Mouse (Mus musculus): ENCODE measurements around the gene Kcne3. TPM values are rescaled to one million over a fixed set of nuclear protein-coding genes. Genes with fewer than 3 reads are reported as not detected.
A peak's percentile ranks its signal among the peaks of the same experiment; 100 is the strongest.

Kcne3 gene
- polyA plus RNA-seq, 1 experiment from 2014 or later: 0.50 TPM

DNA sequence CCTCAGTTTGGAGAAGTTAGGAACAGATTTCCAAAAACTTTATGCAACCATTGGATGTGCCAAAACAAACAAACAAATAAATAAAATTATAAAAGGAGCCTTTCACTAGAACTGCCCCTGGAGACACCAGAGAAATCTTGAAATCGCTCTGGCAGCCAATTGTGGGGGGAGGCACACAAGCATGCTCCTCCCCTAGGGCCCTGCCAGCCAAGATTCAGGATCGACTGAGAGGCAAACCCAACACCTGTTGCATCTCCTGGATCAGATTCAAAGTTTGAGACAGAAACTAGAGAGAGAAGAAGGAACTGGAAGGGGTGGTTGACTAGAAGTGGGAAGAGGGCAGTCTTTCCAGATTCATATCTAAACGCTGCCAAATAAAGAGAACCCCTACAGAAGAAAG is 27.3 kb downstream of the Kcne3 start:
- no peaks in the 10 kb centered on the region for H3K9me3 ChIP-seq (ENCODE audit: control insufficient read depth, low read length)
- no peak for DNase-seq (ENCODE audit: low spot score)
- no peak for ATAC-seq (ENCODE audit: low FRiP score)
- H3K9ac ChIP-seq: no peak overlapping the region
- H3K27ac ChIP-seq: no peak overlapping the region
- H3K4me3 ChIP-seq (replicated peaks; ENCODE audit: low read length): no peak overlapping the region
- H3K27me3 ChIP-seq (ENCODE audit: control insufficient read depth, insufficient read depth, low read length): no peaks in the 10 kb centered on the region
- H3K4me1 ChIP-seq (replicated peaks; ENCODE audit: control insufficient read depth, insufficient read depth, low read length): no peaks in the 10 kb centered on the region
- H3K36me3 ChIP-seq (replicated peaks; ENCODE audit: control insufficient read depth, insufficient read depth): no peaks in the 10 kb centered on the region
- WGBS: 64% methylated on average over 3 of the region's 3 CpGs
- no peak overlapping the region for H3K4me2 ChIP-seq (replicated peaks)

DNA sequence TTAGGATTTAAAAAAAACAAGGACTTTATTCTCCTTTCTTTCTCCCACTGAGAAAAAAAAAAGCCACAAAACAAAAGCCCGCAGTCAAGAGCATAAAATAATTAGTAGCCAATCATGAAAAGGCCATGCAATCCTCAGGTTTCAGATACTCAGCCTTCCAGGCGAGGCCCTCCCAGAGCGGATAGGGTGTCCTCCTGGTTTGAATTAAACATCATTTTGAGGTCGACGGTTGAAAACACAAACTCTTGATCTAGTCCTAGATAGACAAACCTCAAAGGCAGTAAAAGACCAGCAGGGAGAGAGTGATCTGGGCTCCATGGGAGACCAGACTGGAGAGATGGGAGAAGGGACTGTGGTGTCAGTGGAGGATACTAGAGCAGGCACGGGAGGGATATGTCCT is 28.6 kb downstream of the Kcne3 start:
- Histone ChIP-seq H3K4me2 (replicated peaks) (no peak overlapping the region), H3K9me3 (ENCODE audit: control insufficient read depth, low read length) (no peaks in the 10 kb centered on the region), H3K36me3 (replicated peaks; ENCODE audit: control insufficient read depth, insufficient read depth) (no peaks in the 10 kb centered on the region), H3K9ac (no peak overlapping the region), H3K4me1 (replicated peaks; ENCODE audit: control insufficient read depth, insufficient read depth, low read length) (no peaks in the 10 kb centered on the region), H3K27me3 (ENCODE audit: control insufficient read depth, insufficient read depth, low read length) (no peaks in the 10 kb centered on the region), H3K27ac (no peak overlapping the region), H3K4me3 (replicated peaks; ENCODE audit: low read length) (no peak overlapping the region)
- ATAC-seq (ENCODE audit: low FRiP score): no peak
- WGBS: 90% methylated on average over 6 of the region's 6 CpGs
- DNase-seq (ENCODE audit: low spot score): no peak

DNA sequence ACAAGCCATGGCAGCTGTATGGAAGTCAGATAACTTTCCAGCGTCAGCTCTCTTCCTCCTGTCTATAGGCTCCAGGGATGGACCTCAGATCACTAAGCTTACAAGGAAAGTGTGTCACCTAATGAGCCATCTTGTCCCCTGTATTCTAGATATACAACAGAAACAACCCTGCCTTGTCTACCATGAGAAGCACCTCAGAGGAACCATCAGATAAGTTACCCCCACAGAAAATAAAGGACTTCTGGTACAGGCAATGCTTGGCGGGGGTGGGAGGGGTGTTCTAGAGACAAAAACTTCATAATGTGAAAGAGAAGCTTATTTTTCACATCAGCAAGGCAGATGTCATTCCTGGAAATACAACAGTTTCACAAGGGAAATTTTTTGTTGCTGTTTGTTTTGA is 29.8 kb downstream of the Kcne3 start:
- H3K27me3 ChIP-seq (ENCODE audit: control insufficient read depth, insufficient read depth, low read length): no peaks in the 10 kb centered on the region
- no peak for ATAC-seq (ENCODE audit: low FRiP score)
- H3K4me1 ChIP-seq (replicated peaks; ENCODE audit: control insufficient read depth, insufficient read depth, low read length): no peaks in the 10 kb centered on the region
- H3K4me2 ChIP-seq (replicated peaks): no peak overlapping the region
- H3K36me3 ChIP-seq (replicated peaks; ENCODE audit: control insufficient read depth, insufficient read depth): no peaks in the 10 kb centered on the region
- no peak overlapping the region for H3K4me3 ChIP-seq (replicated peaks; ENCODE audit: low read length)
- 94% methylated on average over 2 of the region's 2 CpGs for WGBS
- no peaks in the 10 kb centered on the region for H3K9me3 ChIP-seq (ENCODE audit: control insufficient read depth, low read length)
- DNase-seq (ENCODE audit: low spot score): no peak
- H3K9ac ChIP-seq: no peak overlapping the region
- H3K27ac ChIP-seq: no peak overlapping the region

DNA sequence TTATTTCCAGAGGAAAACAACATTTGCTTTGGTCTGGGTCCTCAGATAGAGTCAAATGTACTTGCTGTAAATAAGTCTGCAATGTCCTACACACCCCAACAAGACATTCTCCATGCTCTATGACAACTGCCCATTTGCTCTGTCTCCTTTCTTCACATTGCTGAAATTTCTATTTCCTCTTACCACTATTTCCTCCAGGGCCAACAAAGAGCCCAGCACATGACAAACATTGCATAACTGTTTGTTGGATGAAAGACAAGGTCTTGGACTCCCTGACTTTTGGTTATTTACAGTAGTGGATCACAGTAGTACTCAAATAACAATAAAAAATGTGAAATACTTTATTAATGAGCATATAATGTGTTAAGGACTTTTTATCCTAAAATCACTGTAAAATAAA is 31.6 kb downstream of the Kcne3 start:
- Histone ChIP-seq H3K4me1 (replicated peaks; ENCODE audit: control insufficient read depth, insufficient read depth, low read length) (no peaks in the 10 kb centered on the region), H3K9me3 (ENCODE audit: control insufficient read depth, low read length) (no peaks in the 10 kb centered on the region), H3K4me2 (replicated peaks) (no peak overlapping the region), H3K4me3 (replicated peaks; ENCODE audit: low read length) (no peak overlapping the region), H3K27me3 (ENCODE audit: control insufficient read depth, insufficient read depth, low read length) (no peaks in the 10 kb centered on the region), H3K9ac (no peak overlapping the region), H3K27ac (no peak overlapping the region), H3K36me3 (replicated peaks; ENCODE audit: control insufficient read depth, insufficient read depth) (no peaks in the 10 kb centered on the region)
- ATAC-seq (ENCODE audit: low FRiP score): no peak
- no peak for DNase-seq (ENCODE audit: low spot score)

DNA sequence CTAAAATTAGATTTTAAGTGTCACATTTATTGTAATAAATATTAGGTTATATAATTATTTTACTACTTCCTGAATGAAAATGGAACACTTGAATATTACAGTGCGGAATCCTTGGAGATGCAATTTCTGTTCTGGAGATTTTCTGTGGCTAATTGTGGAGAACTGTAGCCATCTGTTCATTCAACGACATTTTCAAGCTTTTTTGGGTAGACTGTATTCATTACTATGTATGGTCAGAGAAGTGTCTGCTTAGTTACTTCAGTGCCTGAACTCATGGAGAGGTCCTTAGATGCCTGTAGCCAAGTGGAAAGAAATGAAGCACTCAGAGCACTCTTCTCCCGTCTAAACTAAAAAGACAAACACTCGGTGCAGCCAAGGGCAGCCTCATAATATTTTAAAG is 38.0 kb downstream of the Kcne3 start:
- DNase-seq (ENCODE audit: low spot score) (no peak), ATAC-seq (ENCODE audit: low FRiP score) (no peak)
- Histone ChIP-seq H3K27me3 (ENCODE audit: control insufficient read depth, insufficient read depth, low read length) (no peaks in the 10 kb centered on the region), H3K36me3 (replicated peaks; ENCODE audit: control insufficient read depth, insufficient read depth) (no peaks in the 10 kb centered on the region), H3K4me2 (replicated peaks) (no peak overlapping the region), H3K4me3 (replicated peaks; ENCODE audit: low read length) (no peak overlapping the region), H3K27ac (no peak overlapping the region), H3K4me1 (replicated peaks; ENCODE audit: control insufficient read depth, insufficient read depth, low read length) (peaks cover 24% of the 10 kb centered on the region), H3K9me3 (ENCODE audit: control insufficient read depth, low read length) (no peaks in the 10 kb centered on the region), H3K9ac (no peak overlapping the region)
- WGBS: 68% methylated on average over 4 of the region's 4 CpGs

DNA sequence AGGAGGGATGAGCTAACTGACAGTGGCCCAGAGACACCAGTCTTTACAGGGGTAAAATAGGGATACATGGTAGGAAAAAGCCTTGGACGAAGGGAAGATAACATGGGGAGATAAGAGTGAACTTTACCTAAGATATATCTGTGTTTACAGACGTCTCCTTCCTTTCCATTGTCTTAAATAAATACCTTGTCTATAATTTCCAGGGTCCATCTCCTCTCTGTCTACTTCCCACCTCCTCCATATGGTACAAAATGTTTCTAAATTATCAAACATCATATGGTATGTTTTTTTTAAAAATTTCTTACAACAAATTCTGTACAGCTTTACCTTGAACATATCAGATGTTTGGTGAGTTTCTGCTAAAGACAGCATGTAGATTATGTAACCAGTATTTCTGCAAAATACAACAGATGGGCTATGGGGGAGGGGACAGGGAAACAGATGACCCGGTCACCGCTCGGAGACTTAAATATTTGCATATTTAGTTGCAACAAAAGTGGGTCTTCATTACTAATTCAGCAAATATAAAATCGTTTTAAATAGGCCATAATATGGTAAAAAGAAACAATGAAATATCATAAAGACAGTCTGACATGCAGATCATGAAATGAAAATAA is 38.9 kb downstream of the Kcne3 start:
- WGBS: 34% methylated on average over 6 of the region's 6 CpGs
- peaks cover 24% of the 10 kb centered on the region for H3K4me1 ChIP-seq (replicated peaks; ENCODE audit: control insufficient read depth, insufficient read depth, low read length)
- H3K4me3 ChIP-seq (replicated peaks; ENCODE audit: low read length): no peak overlapping the region
- no peaks in the 10 kb centered on the region for H3K27me3 ChIP-seq (ENCODE audit: control insufficient read depth, insufficient read depth, low read length)
- no peaks in the 10 kb centered on the region for H3K36me3 ChIP-seq (replicated peaks; ENCODE audit: control insufficient read depth, insufficient read depth)
- H3K4me2 ChIP-seq (replicated peaks): no peak overlapping the region
- DNase-seq (ENCODE audit: low spot score) (no peak), ATAC-seq (ENCODE audit: low FRiP score) (no peak)
- no peak overlapping the region for H3K9ac ChIP-seq
- H3K27ac ChIP-seq: no peak overlapping the region
- H3K9me3 ChIP-seq (ENCODE audit: control insufficient read depth, low read length): no peaks in the 10 kb centered on the region

DNA sequence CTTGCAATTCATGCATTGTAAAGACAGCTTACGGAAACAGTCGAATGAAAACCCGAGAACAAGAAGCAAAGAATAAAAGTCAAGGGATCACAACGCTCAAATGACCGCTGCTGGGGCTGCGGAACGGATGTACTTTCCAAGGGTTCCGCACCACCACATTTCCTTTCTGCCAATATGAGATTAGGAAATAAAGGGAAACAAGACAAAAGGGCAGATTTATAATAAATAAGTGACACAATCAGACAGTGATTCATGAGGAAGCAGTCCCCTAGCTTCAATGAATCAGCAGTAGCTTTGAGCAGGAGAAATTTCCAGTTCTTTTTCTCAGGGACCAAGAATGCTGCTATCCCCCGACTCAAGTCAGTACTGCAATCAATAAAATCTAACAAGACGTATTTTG is 39.7 kb downstream of the Kcne3 start:
- H3K4me1 ChIP-seq (replicated peaks; ENCODE audit: control insufficient read depth, insufficient read depth, low read length): peaks cover 24% of the 10 kb centered on the region
- DNase-seq (ENCODE audit: low spot score) (peak; percentile 48), ATAC-seq (ENCODE audit: low FRiP score) (no peak)
- H3K4me2 ChIP-seq (replicated peaks): peak overlapping the region; percentile 36
- H3K36me3 ChIP-seq (replicated peaks; ENCODE audit: control insufficient read depth, insufficient read depth): no peaks in the 10 kb centered on the region
- H3K27me3 ChIP-seq (ENCODE audit: control insufficient read depth, insufficient read depth, low read length): no peaks in the 10 kb centered on the region
- H3K4me3 ChIP-seq (replicated peaks; ENCODE audit: low read length): no peak overlapping the region
- H3K9ac ChIP-seq: peak overlapping the region; percentile 25; the same call in 1 of the 2 replicates
- no peaks in the 10 kb centered on the region for H3K9me3 ChIP-seq (ENCODE audit: control insufficient read depth, low read length)
- H3K27ac ChIP-seq: peak overlapping the region; percentile 59; the same call in 1 of the 2 replicates
- WGBS: 24% methylated on average over 10 of the region's 10 CpGs

DNA sequence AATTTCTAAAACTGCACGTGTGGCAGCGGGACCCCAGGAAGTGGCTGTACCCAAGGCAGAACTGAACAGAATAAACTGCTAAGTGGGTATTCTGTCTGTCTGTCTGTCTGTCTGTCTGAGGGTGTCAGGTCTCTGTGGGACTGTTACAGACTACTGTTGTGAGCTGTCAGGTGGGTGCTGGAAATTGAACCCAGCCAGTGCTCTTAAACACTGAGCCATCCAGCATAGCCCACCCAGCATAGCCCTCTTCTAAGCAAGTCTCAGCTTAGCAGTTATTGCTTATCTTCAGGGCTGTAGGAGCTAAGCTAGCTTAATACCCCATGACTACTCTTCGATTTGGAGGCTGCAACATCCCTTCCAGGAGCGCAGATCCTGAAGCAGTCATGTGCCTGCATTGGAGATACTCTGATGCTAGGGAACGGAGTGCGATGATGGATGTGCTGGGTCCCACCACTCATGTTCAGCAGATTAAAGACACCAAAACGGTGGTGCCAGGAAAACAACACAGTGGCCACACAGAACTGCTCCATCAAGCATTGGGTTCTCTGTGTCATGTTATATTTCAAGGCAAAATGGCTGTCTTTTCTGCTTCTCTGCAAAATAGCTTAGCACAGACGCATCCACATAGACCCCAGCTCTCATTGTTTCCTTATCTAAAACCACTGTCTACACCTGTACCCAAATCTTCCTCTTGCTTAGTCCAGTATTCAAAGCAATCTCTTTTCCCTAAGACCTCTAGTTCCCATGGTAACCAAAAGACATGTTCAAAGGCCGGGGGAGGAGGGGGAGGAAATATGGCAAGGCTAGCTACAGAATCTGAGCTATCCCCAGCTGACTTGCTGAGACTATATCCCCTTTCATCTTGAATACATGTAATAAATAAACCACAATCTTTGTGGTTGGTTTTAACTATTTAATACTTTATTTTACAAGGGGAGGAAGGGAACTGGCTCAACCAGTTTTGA is 40.6 kb downstream of the Kcne3 start:
- H3K36me3 ChIP-seq (replicated peaks; ENCODE audit: control insufficient read depth, insufficient read depth): no peaks in the 10 kb centered on the region
- H3K27ac ChIP-seq: peak overlapping the region; percentile 59
- 60% methylated on average over 9 of the region's 9 CpGs for WGBS
- no peak overlapping the region for H3K4me2 ChIP-seq (replicated peaks)
- H3K9ac ChIP-seq: no peak overlapping the region
- no peak overlapping the region for H3K4me3 ChIP-seq (replicated peaks; ENCODE audit: low read length)
- no peaks in the 10 kb centered on the region for H3K27me3 ChIP-seq (ENCODE audit: control insufficient read depth, insufficient read depth, low read length)
- ATAC-seq (ENCODE audit: low FRiP score): no peak
- DNase-seq (ENCODE audit: low spot score): peak; percentile 66
- H3K9me3 ChIP-seq (ENCODE audit: control insufficient read depth, low read length): no peaks in the 10 kb centered on the region
- H3K4me1 ChIP-seq (replicated peaks; ENCODE audit: control insufficient read depth, insufficient read depth, low read length): peaks cover 24% of the 10 kb centered on the region

DNA sequence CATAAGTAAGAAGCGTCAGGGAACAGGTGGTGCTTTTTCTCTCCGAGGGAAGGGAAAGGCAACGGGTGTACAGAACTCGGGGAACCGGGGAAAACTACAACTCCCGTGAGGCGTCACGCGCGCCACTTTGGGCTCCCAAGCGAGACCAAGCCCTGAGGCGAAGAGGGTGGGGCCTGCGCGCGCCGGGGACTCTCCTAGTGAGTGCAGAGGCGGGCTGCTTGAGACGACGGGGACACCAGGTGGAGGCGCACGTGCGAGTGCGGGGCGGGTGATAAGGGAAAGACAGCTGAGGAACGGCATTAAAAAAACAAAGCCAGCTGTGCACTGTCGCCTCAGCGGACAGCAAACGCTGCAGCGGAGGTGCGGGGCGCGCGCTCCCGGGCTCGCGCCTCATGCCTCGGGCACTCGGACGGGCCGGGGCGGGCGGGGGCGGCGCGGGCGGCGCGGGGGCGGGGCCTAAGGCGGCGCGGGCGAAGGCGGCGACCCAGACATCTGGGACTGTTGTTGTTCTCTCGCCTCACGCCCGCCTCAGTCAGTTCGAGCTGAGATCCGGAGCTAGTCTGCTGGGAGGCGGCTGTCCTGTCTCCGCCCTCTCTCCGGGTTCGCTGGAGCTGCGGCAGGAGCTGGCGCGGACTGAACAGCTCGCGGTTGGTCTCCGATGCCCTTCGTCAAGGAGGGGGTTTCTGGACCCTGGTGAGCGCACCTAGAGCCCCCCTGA is 51.0 kb downstream of the Kcne3 start, which contains the start of gene Pgm2l1:
Gene Pgm2l1, plus strand, starts transcription at position 237 of the 718 bp plus-strand sequence.
- Histone ChIP-seq H3K4me2 (replicated peaks) (peak within 1 kb of the TSS; percentile 77), H3K36me3 (replicated peaks; ENCODE audit: control insufficient read depth, insufficient read depth) (no peaks in the 10 kb centered on the region), H3K27ac (peak within 1 kb of the TSS; percentile 94), H3K4me3 (replicated peaks; ENCODE audit: low read length) (peak within 1 kb of the TSS; percentile 93), H3K27me3 (ENCODE audit: control insufficient read depth, insufficient read depth, low read length) (no peaks in the 10 kb centered on the region), H3K9ac (peak within 1 kb of the TSS; percentile 95), H3K4me1 (replicated peaks; ENCODE audit: control insufficient read depth, insufficient read depth, low read length) (peaks cover 19% of the 10 kb centered on the region; the same call in 1 of the 2 replicates), H3K9me3 (ENCODE audit: control insufficient read depth, low read length) (no peaks in the 10 kb centered on the region)
- peak; percentile 97 for ATAC-seq (ENCODE audit: low FRiP score)
- under 1% methylated on average over 71 of the region's 72 CpGs for WGBS
- DNase-seq (ENCODE audit: low spot score): peak; percentile 94
